14 mouse cellular contexts compared by ENCODE assay signal in the genomic region with DNA sequence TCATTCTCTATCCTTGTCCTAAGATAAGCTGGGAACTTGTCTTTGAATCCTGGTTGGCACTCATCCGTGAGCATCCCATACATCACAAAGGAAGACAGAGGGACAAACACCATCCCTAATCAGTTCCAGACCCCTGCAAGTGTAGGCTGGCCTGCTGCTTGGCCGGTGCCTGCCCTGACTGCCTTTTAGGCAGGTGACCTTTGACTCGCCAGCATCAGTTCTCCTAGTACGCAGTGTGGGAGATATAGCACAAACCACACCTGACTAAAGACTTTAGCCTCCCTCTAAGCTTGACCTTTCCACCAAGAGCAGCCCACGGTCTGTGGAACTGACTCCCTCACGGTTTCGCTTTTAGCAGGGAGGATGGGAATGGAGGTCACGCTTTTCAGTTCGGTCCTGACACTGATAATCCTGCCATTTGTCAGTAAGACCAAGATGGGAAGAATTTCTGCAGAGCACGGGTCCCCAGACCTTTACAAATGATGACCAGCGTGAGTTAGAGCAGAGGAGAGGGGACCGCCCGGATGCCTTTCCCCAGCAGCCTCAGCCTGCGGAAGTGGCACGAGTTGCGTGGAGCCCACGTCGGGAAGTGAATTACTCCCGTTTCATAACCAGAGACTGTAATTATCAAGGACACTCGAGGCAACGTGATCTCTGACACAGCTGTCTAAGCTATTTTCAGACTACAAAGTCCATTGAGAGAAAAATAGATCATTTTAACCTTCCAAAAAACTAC.
DNase-seq lines count a peak whose midpoint lies in the region; ATAC-seq and TF ChIP-seq lines count a peak whose summit lies in the region.
"Had no signal": no experiment of that assay in that cellular context is flagged by ENCODE, and none has a peak within 500 bp of the region (broad histone marks: within the 10 kb centered on the region; RNA-seq: fewer than 3 reads in every experiment).

No protein-coding gene starts in this region.

- no peak for TF ChIP-seq EP300 in heart, adult 2 months (IDR thresholded peaks at IDR 0.05; ENCODE audit: insufficient read depth, low read depth, low read length)

- intact Hi-C loops in heart, adult 2 months (cut with DNase I) = no loop called here

- no peak for TF ChIP-seq CTCF in heart, adult 2 months (IDR thresholded peaks at IDR 0.05)

- H3K79me2 ChIP-seq in heart, adult 2 months (replicated peaks; ENCODE audit: control insufficient read depth, insufficient read depth, low read length) = no peaks in the 10 kb centered on the region

- no peak for DNase-seq in heart, adult 2 months
- DNase-seq in lung, adult 18-20 months = no peak
- DNase-seq in limb, embryonic 10.5 days (ENCODE audit: low spot score) = peak; percentile 46
- DNase-seq in spleen, adult 12 weeks (ENCODE audit: low spot score) = no peak
- no peak for DNase-seq in cerebellum, postnatal 4 days (ENCODE audit: low spot score in 2 of 2)
- DNase-seq: cerebellum, postnatal 25 days; gastrocnemius, postnatal 14 days; layer of hippocampus, adult 9-11 months; thymus, adult 2 months had no signal

- peak overlapping the region; percentile 31 for H3K4me2 ChIP-seq in heart, embryonic 14.5 days (ENCODE audit: low read length)
- H3K4me2 ChIP-seq in lung, embryonic 15.5 days = peak overlapping the region; percentile 52
- H3K4me2 ChIP-seq: hindbrain, embryonic 12.5 days had no signal

- no peaks in the 10 kb centered on the region for H3K9me3 ChIP-seq in heart, embryonic 14.5 days (ENCODE audit: control insufficient read depth, low read length)
- no peaks in the 10 kb centered on the region for H3K9me3 ChIP-seq in lung, embryonic 15.5 days
- H3K9me3 ChIP-seq in limb, embryonic 10.5 days (replicated peaks) = no peaks in the 10 kb centered on the region
- H3K9me3 ChIP-seq: hindbrain, embryonic 12.5 days had no signal

- no peak for TF ChIP-seq POLR2A in heart, adult 2 months (IDR thresholded peaks at IDR 0.05; ENCODE audit: insufficient read depth, low read depth, low read length)

- no peak for ATAC-seq in heart, embryonic 14.5 days (ENCODE audit: insufficient number of reproducible peaks, insufficient read depth, low FRiP score, low read depth)
- no peak for ATAC-seq in lung, embryonic 15.5 days (ENCODE audit: borderline replicate concordance, extremely low read depth, low FRiP score, low TSS enrichment)
- ATAC-seq: intestine, postnatal 0 days had no signal

- H3K27me3 ChIP-seq in heart, embryonic 14.5 days (ENCODE audit: control insufficient read depth, insufficient read depth, low read length) = no peaks in the 10 kb centered on the region
- no peaks in the 10 kb centered on the region for H3K27me3 ChIP-seq in heart, adult 2 months (ENCODE audit: control insufficient read depth, insufficient read depth, low read length)
- no peaks in the 10 kb centered on the region for H3K27me3 ChIP-seq in lung, embryonic 15.5 days
- no peaks in the 10 kb centered on the region for H3K27me3 ChIP-seq in limb, embryonic 10.5 days (ENCODE audit: low read depth, poor library complexity, severe bottlenecking)
- H3K27me3 ChIP-seq: hindbrain, embryonic 12.5 days had no signal

- no peaks in the 10 kb centered on the region for H3K4me1 ChIP-seq in heart, embryonic 14.5 days (ENCODE audit: control insufficient read depth in 2 of 2, insufficient read depth in 2 of 2, low read length in 2 of 2)
- no peaks in the 10 kb centered on the region for H3K4me1 ChIP-seq in heart, adult 2 months (ENCODE audit: control insufficient read depth, insufficient read depth, low read length)
- H3K4me1 ChIP-seq in lung, embryonic 15.5 days = no peaks in the 10 kb centered on the region
- no peaks in the 10 kb centered on the region for H3K4me1 ChIP-seq in brown adipose tissue, adult 24 weeks (ENCODE audit: control insufficient read depth, insufficient read depth, insufficient read length, low read length)
- H3K4me1 ChIP-seq in limb, embryonic 10.5 days = peaks cover 25% of the 10 kb centered on the region
- H3K4me1 ChIP-seq: hindbrain, embryonic 12.5 days had no signal

- no peaks in the 10 kb centered on the region for H3K36me3 ChIP-seq in heart, embryonic 14.5 days (ENCODE audit: control insufficient read depth, insufficient read depth, low read length)
- H3K36me3 ChIP-seq in heart, adult 2 months (ENCODE audit: control insufficient read depth, insufficient read depth, low read length) = no peaks in the 10 kb centered on the region
- H3K36me3 ChIP-seq in lung, embryonic 15.5 days = no peaks in the 10 kb centered on the region
- H3K36me3 ChIP-seq in limb, embryonic 10.5 days = no peaks in the 10 kb centered on the region

- no peak overlapping the region for H3K27ac ChIP-seq in heart, embryonic 14.5 days (replicated peaks in 1 of 2; ENCODE audit: control insufficient read depth in 1 of 2, insufficient read depth in 1 of 2, low read depth in 2 of 2, low read length in 2 of 2)
- no peak overlapping the region for H3K27ac ChIP-seq in heart, adult 2 months
- no peak overlapping the region for H3K27ac ChIP-seq in lung, embryonic 15.5 days
- no peak overlapping the region for H3K27ac ChIP-seq in brown adipose tissue, adult 24 weeks (replicated peaks; ENCODE audit: low read depth, low read length)
- H3K27ac ChIP-seq in limb, embryonic 10.5 days = peak overlapping the region; percentile 56; the same call in 1 of the 2 replicates
- H3K27ac ChIP-seq: hindbrain, embryonic 12.5 days had no signal

- H3K4me3 ChIP-seq in heart, embryonic 14.5 days (ENCODE audit: control insufficient read depth in 1 of 2, insufficient read depth in 1 of 2, low read depth in 1 of 2, low read length in 2 of 2) = no peak overlapping the region
- H3K4me3 ChIP-seq in heart, adult 2 months = no peak overlapping the region
- peak overlapping the region; percentile 23 for H3K4me3 ChIP-seq in lung, embryonic 15.5 days
- H3K4me3 ChIP-seq in brown adipose tissue, adult 24 weeks (ENCODE audit: insufficient read depth, low read depth, low read length) = peak overlapping the region; percentile 21
- H3K4me3 ChIP-seq in limb, embryonic 10.5 days = peak overlapping the region; percentile 36
- H3K4me3 ChIP-seq: hindbrain, embryonic 12.5 days had no signal

- H3K9ac ChIP-seq in heart, embryonic 14.5 days (ENCODE audit: low read length) = no peak overlapping the region
- H3K9ac ChIP-seq in heart, adult 2 months (ENCODE audit: low read depth, low read length) = no peak overlapping the region
- H3K9ac ChIP-seq in lung, embryonic 15.5 days = 0 out of 2 replicates have a peak overlapping the region, but pooled peaks have one; percentile 5
- H3K9ac ChIP-seq: hindbrain, embryonic 12.5 days had no signal

- WGBS in heart, embryonic 14.5 days = 66% methylated on average over 21 of the region's 21 CpGs
- WGBS in heart, adult 2 months = 66% methylated on average over 21 of the region's 21 CpGs
- 39% methylated on average over 21 of the region's 21 CpGs for WGBS in lung, embryonic 15.5 days
- WGBS in limb, embryonic 10.5 days = 21% methylated on average over 21 of the region's 21 CpGs

Comparison
In these comparisons a context has a peak if more than half of its experiments do, and no peak if none do; other contexts are left out.
1. H3K4me3 ChIP-seq: peak in lung, embryonic 15.5 days (single experiment), brown adipose tissue, adult 24 weeks (single experiment) and limb, embryonic 10.5 days (single experiment); none in heart, embryonic 14.5 days (0 of 2) and heart, adult 2 months (single experiment).